Mouse (Mus musculus): Measurements from ENCODE around the gene Prss22.

- no peak for TF ChIP-seq CTCF (IDR thresholded peaks at IDR 0.05; ENCODE audit: low read depth, low read length)
- no peak for TF ChIP-seq POLR2A (IDR thresholded peaks at IDR 0.05; ENCODE audit: borderline replicate concordance, low read depth, low read length)
Measured at GRCm38 (mm10) chr17:24044482-24044881, 46.6 kb upstream of the Prss22 start.
